Mouse (Mus musculus): ENCODE measurements around the gene Foxa3. TPM values are rescaled to one million over a fixed set of nuclear protein-coding genes. Genes with fewer than 3 reads are reported as not detected.

Gene Foxa3
- total RNA-seq, 2 experiments from 2014 or later = not detected

- DNase-seq (ENCODE audit: low spot score in 2 of 2) = no peak
Measured at GRCm38 (mm10) chr7:19001066-19001806, 22.1 kb downstream of the Foxa3 start.

- DNase-seq (ENCODE audit: low spot score in 2 of 2) = no peak
Measured at GRCm38 (mm10) chr7:19000421-19000820, 22.9 kb downstream of the Foxa3 start.

- no peak for DNase-seq (ENCODE audit: low spot score in 2 of 2)
Measured at GRCm38 (mm10) chr7:18998835-18999234, 24.5 kb downstream of the Foxa3 start.

- DNase-seq (ENCODE audit: low spot score in 2 of 2) = no peak
Measured at GRCm38 (mm10) chr7:18993036-18993435, 30.3 kb downstream of the Foxa3 start.

GRCm38 (mm10) chr7:18992294-18992675, 31.1 kb downstream of the Foxa3 start:
- DNase-seq (ENCODE audit: low spot score in 2 of 2) = no peak

- no peak for DNase-seq (ENCODE audit: low spot score in 2 of 2)
Measured at GRCm38 (mm10) chr7:18991660-18992293, 31.6 kb downstream of the Foxa3 start.

GRCm38 (mm10) chr7:18990601-18991295, 32.6 kb downstream of the Foxa3 start, which contains the start of gene Mypop:
Mypop (plus strand) TSS chr7:18991245.
- peak; percentile 100 for DNase-seq (ENCODE audit: low spot score in 2 of 2)

- no peak for DNase-seq (ENCODE audit: low spot score in 2 of 2)
Measured at GRCm38 (mm10) chr7:18989995-18990394, 33.3 kb downstream of the Foxa3 start.

- DNase-seq (ENCODE audit: low spot score in 2 of 2) = no peak
Measured at GRCm38 (mm10) chr7:18988780-18989179, 34.6 kb downstream of the Foxa3 start.

- DNase-seq (ENCODE audit: low spot score in 2 of 2) = no peak
Measured at GRCm38 (mm10) chr7:18987747-18988146, 35.6 kb downstream of the Foxa3 start.

GRCm38 (mm10) chr7:18987100-18987499, 36.2 kb downstream of the Foxa3 start, which contains the start of gene Nanos2:
Nanos2 (plus strand) TSS chr7:18987400.
- no peak for DNase-seq (ENCODE audit: low spot score in 2 of 2)

- no peak for DNase-seq (ENCODE audit: low spot score in 2 of 2)
Measured at GRCm38 (mm10) chr7:18986503-18986902, 36.8 kb downstream of the Foxa3 start.

- DNase-seq (ENCODE audit: low spot score in 2 of 2) = peak; percentile 76 to 82
Measured at GRCm38 (mm10) chr7:18978381-18978780, 45.0 kb downstream of the Foxa3 start.

GRCm38 (mm10) chr7:18970956-18971355, 52.4 kb downstream of the Foxa3 start:
- DNase-seq (ENCODE audit: low spot score in 2 of 2) = no peak

- no peak for DNase-seq (ENCODE audit: low spot score in 2 of 2)
Measured at GRCm38 (mm10) chr7:18967603-18968002, 55.7 kb downstream of the Foxa3 start.

- no peak for DNase-seq (ENCODE audit: low spot score in 2 of 2)
Measured at GRCm38 (mm10) chr7:18965312-18965711, 58.0 kb downstream of the Foxa3 start.

- no peak for DNase-seq (ENCODE audit: low spot score in 2 of 2)
Measured at GRCm38 (mm10) chr7:18963294-18963843, 60.0 kb downstream of the Foxa3 start.

Other genes starting within 250 kb of the Foxa3 start
- gene Psg19, start 225.0 kb downstream of the Foxa3 start, total RNA-seq (2021) = not detected
- gene Psg17, start 201.9 kb downstream of the Foxa3 start, total RNA-seq (2021) = not detected
- 1 to 10 TPM; 1.3 to 2.2 TPM for gene Mill2, start 183.6 kb downstream of the Foxa3 start, total RNA-seq (2021)
- gene Pglyrp1, start 152.2 kb downstream of the Foxa3 start, total RNA-seq (2021) = 10 to 100 TPM; 15.5 to 23.3 TPM
- 10 to 100 TPM; 10.4 to 10.9 TPM for gene Ccdc61, start 113.1 kb downstream of the Foxa3 start, total RNA-seq (2021)
- 10 to 100 TPM; 76.3 to 79.4 TPM for gene Nova2, start 97.7 kb downstream of the Foxa3 start, total RNA-seq (2021)
- gene Nanos2, start 36.1 kb downstream of the Foxa3 start, total RNA-seq (2021) = under 1 TPM; 0.20 to 0.40 TPM
- gene Mypop, start 32.3 kb downstream of the Foxa3 start, total RNA-seq (2021) = 10 to 100 TPM; 50.1 to 50.7 TPM
- gene Irf2bp1, start 19.5 kb downstream of the Foxa3 start, total RNA-seq (2021) = 10 to 100 TPM; 53.8 to 57.2 TPM
- 100 to 1,000 TPM; 118 to 123 TPM for gene Sympk, start 839 bp upstream of the Foxa3 start, total RNA-seq (2021)
- not detected for gene Rsph6a, start 31.2 kb upstream of the Foxa3 start, total RNA-seq (2021)
- 100 to 1,000 TPM; 142 to 148 TPM for gene Dmwd, start 52.7 kb upstream of the Foxa3 start, total RNA-seq (2021)
- gene Dmpk, start 60.3 kb upstream of the Foxa3 start, total RNA-seq (2021) = 10 to 100 TPM; 30.2 to 43.1 TPM
- 1 to 10 TPM; 2.0 to 2.6 TPM for gene Six5, start 71.1 kb upstream of the Foxa3 start, total RNA-seq (2021)
- gene Gm4969, start 94.8 kb upstream of the Foxa3 start, total RNA-seq (2021) = under 1 TPM in 1 of 2 experiments, not detected in 1; 0.27 TPM
- gene Fbxo46, start 96.3 kb upstream of the Foxa3 start, total RNA-seq (2021) = 10 to 100 TPM; 15.0 to 15.4 TPM
- 10 to 100 TPM; 17.1 to 18.7 TPM for gene Qpctl, start 125.8 kb upstream of the Foxa3 start, total RNA-seq (2021)
- gene Snrpd2, start 126.2 kb upstream of the Foxa3 start, total RNA-seq (2021) = 10 to 100 TPM; 79.7 to 82.8 TPM
- gene Gipr, start 142.6 kb upstream of the Foxa3 start, total RNA-seq (2021) = 1 to 10 TPM; 1.3 to 1.4 TPM
- gene Eml2, start 152.9 kb upstream of the Foxa3 start, total RNA-seq (2021) = 100 to 1,000 TPM; 160 to 178 TPM
- 1 to 10 TPM; 1.3 to 1.4 TPM for gene Gpr4, start 189.0 kb upstream of the Foxa3 start, total RNA-seq (2021)
- gene Opa3, start 204.8 kb upstream of the Foxa3 start, total RNA-seq (2021) = 10 to 100 TPM; 41.3 to 42.6 TPM
- 10 to 100 TPM; 14.2 to 17.0 TPM for gene Vasp, start 248.3 kb upstream of the Foxa3 start, total RNA-seq (2021)